Comparison of ENCODE assay signal across 13 mouse cellular contexts in the genomic region with DNA sequence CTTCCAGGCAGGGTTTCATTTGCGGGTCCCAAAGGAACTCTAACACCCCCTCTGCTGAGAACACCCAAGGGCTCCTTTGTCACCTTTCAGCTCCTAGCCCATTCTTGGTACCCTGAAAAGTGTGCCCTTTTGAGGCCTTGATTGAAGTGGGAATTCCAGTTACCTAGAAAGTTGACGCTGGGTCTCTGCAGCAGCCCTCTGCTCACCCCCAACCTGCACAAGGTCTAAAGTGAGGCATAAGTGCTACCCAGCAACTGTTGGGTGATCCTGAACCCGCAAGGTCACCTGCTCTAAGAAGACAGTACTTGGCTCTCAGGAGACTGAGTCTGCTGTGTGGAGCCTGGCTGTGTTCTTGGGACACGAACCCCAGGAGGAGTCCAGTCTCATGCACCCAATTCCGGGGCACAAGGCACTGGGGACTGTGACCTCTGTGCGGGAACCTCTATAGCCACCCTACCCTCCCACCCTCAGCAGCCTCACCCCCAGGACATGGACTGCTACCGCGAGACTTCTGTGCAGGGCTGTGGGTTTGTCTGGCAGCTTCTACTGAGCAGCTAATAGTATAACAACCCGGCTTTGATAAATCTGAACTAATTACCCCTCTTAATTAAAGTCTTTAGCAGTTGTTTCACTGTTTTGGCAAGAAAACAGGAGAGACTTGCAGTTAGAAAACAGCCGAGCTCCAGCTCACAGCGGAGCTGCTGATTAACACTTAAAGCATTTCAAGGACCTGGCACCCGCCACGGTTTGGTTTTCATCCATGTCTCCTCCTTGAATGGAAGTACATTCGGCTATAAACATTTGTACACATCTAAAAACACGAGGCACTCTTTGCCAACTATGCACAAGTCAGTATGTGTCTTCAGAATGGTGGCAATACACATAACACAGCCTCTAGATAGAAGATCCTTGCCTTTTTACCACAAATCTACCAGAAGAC. TPM values are rescaled to one million over a fixed set of nuclear protein-coding genes. Genes with fewer than 3 reads are reported as not detected.
DNase-seq lines count a peak whose midpoint lies in the region; ATAC-seq and TF ChIP-seq lines count a peak whose summit lies in the region.
"Had no signal": no experiment of that assay in that cellular context is flagged by ENCODE, and none has a peak within 500 bp of the region (broad histone marks: within the 10 kb centered on the region; RNA-seq: fewer than 3 reads in every experiment).

No protein-coding gene starts in this region.

- no peak for TF ChIP-seq CTCF in lung, postnatal 0 days (IDR thresholded peaks at IDR 0.05)

- no peak overlapping the region for H3K27ac ChIP-seq in lung, postnatal 0 days (ENCODE audit: low read length)
- no peak overlapping the region for H3K27ac ChIP-seq in forebrain, embryonic 13.5 days
- H3K27ac ChIP-seq in midbrain, embryonic 15.5 days, result no peak overlapping the region
- H3K27ac ChIP-seq: liver, embryonic 12.5 days had no signal

- no peaks in the 10 kb centered on the region for H3K36me3 ChIP-seq in lung, postnatal 0 days (ENCODE audit: insufficient read depth, low read length)
- H3K36me3 ChIP-seq in forebrain, embryonic 13.5 days (ENCODE audit: poor library complexity, severe bottlenecking), result no peaks in the 10 kb centered on the region
- H3K36me3 ChIP-seq in midbrain, embryonic 15.5 days (replicated peaks), result no peaks in the 10 kb centered on the region
- H3K36me3 ChIP-seq: liver, embryonic 12.5 days had no signal

- H3K4me1 ChIP-seq in lung, postnatal 0 days (ENCODE audit: insufficient read depth, low read depth, low read length), result no peaks in the 10 kb centered on the region
- peaks cover 31% of the 10 kb centered on the region for H3K4me1 ChIP-seq in forebrain, embryonic 13.5 days
- H3K4me1 ChIP-seq in midbrain, embryonic 15.5 days, result peaks cover 10% of the 10 kb centered on the region; the same call in 1 of the 2 replicates

- WGBS in lung, postnatal 0 days, result 1% methylated on average over 15 of the region's 15 CpGs
- 6% methylated on average over 15 of the region's 15 CpGs for WGBS in forebrain, embryonic 13.5 days
- 5% methylated on average over 15 of the region's 15 CpGs for WGBS in midbrain, embryonic 15.5 days

- no peak for ATAC-seq in lung, postnatal 0 days
- peak; percentile 90 for ATAC-seq in forebrain, embryonic 13.5 days
- peak; percentile 37; the same call in 1 of the 2 replicates for ATAC-seq in midbrain, embryonic 15.5 days (replicated peaks)
- ATAC-seq: liver, embryonic 12.5 days had no signal

- H3K9me3 ChIP-seq in lung, postnatal 0 days (ENCODE audit: low read length), result no peaks in the 10 kb centered on the region
- H3K9me3 ChIP-seq in forebrain, embryonic 13.5 days (replicated peaks), result no peaks in the 10 kb centered on the region
- no peaks in the 10 kb centered on the region for H3K9me3 ChIP-seq in midbrain, embryonic 15.5 days
- H3K9me3 ChIP-seq: liver, embryonic 12.5 days had no signal

- H3K4me3 ChIP-seq in lung, postnatal 0 days (ENCODE audit: low read depth, low read length), result no peak overlapping the region
- no peak overlapping the region for H3K4me3 ChIP-seq in forebrain, embryonic 13.5 days
- H3K4me3 ChIP-seq in midbrain, embryonic 15.5 days, result no peak overlapping the region
- H3K4me3 ChIP-seq: liver, embryonic 12.5 days had no signal

- no peak for TF ChIP-seq EP300 in lung, postnatal 0 days (IDR thresholded peaks at IDR 0.05)

- no peak overlapping the region for H3K9ac ChIP-seq in lung, postnatal 0 days (replicated peaks; ENCODE audit: low read depth)
- H3K9ac ChIP-seq in forebrain, embryonic 13.5 days, result no peak overlapping the region
- no peak overlapping the region for H3K9ac ChIP-seq in midbrain, embryonic 15.5 days
- H3K9ac ChIP-seq: liver, embryonic 12.5 days had no signal

- peak; percentile 52 for DNase-seq in embryo, embryonic 10.5 days (ENCODE audit: low spot score)
- DNase-seq in embryo, embryonic 11 days, result no peak
- peak; percentile 24 for DNase-seq in lung, postnatal 0 days (ENCODE audit: low spot score)
- DNase-seq in lung, postnatal 10 days, result no peak
- DNase-seq in urinary bladder, postnatal 36 days (ENCODE audit: low spot score in 2 of 2), result no peak
- no peak for DNase-seq in frontal cortex, postnatal 14 days (ENCODE audit: low spot score in 2 of 2)
- DNase-seq: B cell, adult 2 months; cerebellum, adult 18-20 months; gastrocnemius, postnatal 14 days; kidney, adult 8-10 months had no signal

- peaks cover 54% of the 10 kb centered on the region for H3K27me3 ChIP-seq in lung, postnatal 0 days (replicated peaks; ENCODE audit: insufficient read depth, low read length)
- H3K27me3 ChIP-seq in forebrain, embryonic 13.5 days, result peaks cover 91% of the 10 kb centered on the region
- H3K27me3 ChIP-seq in midbrain, embryonic 15.5 days (replicated peaks), result peaks cover 77% of the 10 kb centered on the region

- H3K4me2 ChIP-seq in lung, postnatal 0 days (replicated peaks; ENCODE audit: low read depth, low read length), result no peak overlapping the region
- peak overlapping the region; percentile 33 for H3K4me2 ChIP-seq in forebrain, embryonic 13.5 days
- no peak overlapping the region for H3K4me2 ChIP-seq in midbrain, embryonic 15.5 days
- H3K4me2 ChIP-seq: liver, embryonic 12.5 days had no signal

RNA-seq across cellular contexts. Expression of gene Fezf1, which starts 4.1 kb away (rescaled TPM):
- polyA plus RNA-seq in lung, postnatal 0 days (2015; fragmentation: Nextera tagmentation; extraction: Ambion mirVana), result not detected in 2 replicates
- 13.6 and 38.7 TPM in 2 replicates for polyA plus RNA-seq in forebrain, embryonic 13.5 days (2015; fragmentation: Nextera tagmentation; extraction: Ambion mirVana)
- polyA plus RNA-seq in midbrain, embryonic 15.5 days (2015; fragmentation: Nextera tagmentation; extraction: Ambion mirVana), result 2.2 and 6.3 TPM in 2 replicates
- polyA plus RNA-seq: liver, embryonic 12.5 days had no signal

Comparison
In these comparisons a context has a peak if more than half of its experiments do, and no peak if none do; other contexts are left out.
1. DNase-seq: peak in embryo, embryonic 10.5 days (single experiment) and lung, postnatal 0 days (single experiment); none in embryo, embryonic 11 days (single experiment), lung, postnatal 10 days (single experiment), urinary bladder, postnatal 36 days (0 of 2) and frontal cortex, postnatal 14 days (0 of 2).